ENCODE assay signal across 8 mouse cellular contexts in genomic region chr9:32696717-32697116, GRCm38 (mm10).
DNase-seq lines count a peak whose midpoint lies in the region; ATAC-seq and TF ChIP-seq lines count a peak whose summit lies in the region.

No protein-coding gene starts in this region.

- no peak for TF ChIP-seq CTCF in heart, postnatal 0 days (IDR thresholded peaks at IDR 0.05; ENCODE audit: low read depth)

- no peaks in the 10 kb centered on the region for H3K4me1 ChIP-seq in embryonic facial prominence, embryonic 11.5 days (ENCODE audit: control insufficient read depth, insufficient read depth, low read length)
- no peaks in the 10 kb centered on the region; the same call in 1 of the 2 replicates for H3K4me1 ChIP-seq in heart, postnatal 0 days (ENCODE audit: control insufficient read depth, insufficient read depth)
- peaks cover 7% of the 10 kb centered on the region for H3K4me1 ChIP-seq in midbrain, embryonic 11.5 days (ENCODE audit: control insufficient read depth, insufficient read depth, low read length)

- 0 out of 2 replicates have a peak, but pooled peaks cover under 1% of the 10 kb centered on the region for H3K27me3 ChIP-seq in embryonic facial prominence, embryonic 11.5 days (ENCODE audit: control insufficient read depth, insufficient read depth, low read length)
- H3K27me3 ChIP-seq in heart, postnatal 0 days (ENCODE audit: control insufficient read depth, insufficient read depth, low read length) = no peaks in the 10 kb centered on the region
- H3K27me3 ChIP-seq in midbrain, embryonic 11.5 days (ENCODE audit: control insufficient read depth, insufficient read depth, low read length) = peaks cover 55% of the 10 kb centered on the region

- ATAC-seq in embryonic facial prominence, embryonic 11.5 days (replicated peaks; ENCODE audit: insufficient number of reproducible peaks, low FRiP score, low TSS enrichment, low read depth) = no peak
- peak; percentile 24; the same call in 1 of the 2 replicates for ATAC-seq in heart, postnatal 0 days (ENCODE audit: insufficient read depth, low read depth)
- ATAC-seq in midbrain, embryonic 11.5 days (ENCODE audit: low FRiP score) = no peak

- H3K36me3 ChIP-seq in embryonic facial prominence, embryonic 11.5 days (replicated peaks; ENCODE audit: control insufficient read depth, insufficient read depth, low read depth, low read length) = no peaks in the 10 kb centered on the region
- no peaks in the 10 kb centered on the region; the same call in 1 of the 2 replicates for H3K36me3 ChIP-seq in heart, postnatal 0 days (replicated peaks; ENCODE audit: control insufficient read depth, insufficient read depth, low read length)
- H3K36me3 ChIP-seq in midbrain, embryonic 11.5 days (ENCODE audit: control insufficient read depth, insufficient read depth, low read length) = no peaks in the 10 kb centered on the region

- H3K4me3 ChIP-seq in embryonic facial prominence, embryonic 11.5 days (ENCODE audit: low read depth, low read length) = peak overlapping the region; percentile 63
- peak overlapping the region; percentile 72 for H3K4me3 ChIP-seq in heart, postnatal 0 days (ENCODE audit: low read depth, low read length)
- peak overlapping the region; percentile 48 for H3K4me3 ChIP-seq in midbrain, embryonic 11.5 days (ENCODE audit: low read depth, low read length)

- H3K9ac ChIP-seq in embryonic facial prominence, embryonic 11.5 days (replicated peaks; ENCODE audit: low read length) = peak overlapping the region; percentile 76
- H3K9ac ChIP-seq in heart, postnatal 0 days (replicated peaks; ENCODE audit: low read depth, low read length) = peak overlapping the region; percentile 73
- no peak overlapping the region; the same call in 1 of the 2 replicates for H3K9ac ChIP-seq in midbrain, embryonic 11.5 days (ENCODE audit: low read length)

- WGBS in embryonic facial prominence, embryonic 11.5 days = 7% methylated on average over 7 of the region's 7 CpGs
- 4% methylated on average over 7 of the region's 7 CpGs for WGBS in heart, postnatal 0 days
- WGBS in midbrain, embryonic 11.5 days = 9% methylated on average over 7 of the region's 7 CpGs

- H3K27ac ChIP-seq in embryonic facial prominence, embryonic 11.5 days (replicated peaks; ENCODE audit: low read depth, low read length) = no peak overlapping the region
- H3K27ac ChIP-seq in heart, postnatal 0 days (ENCODE audit: low read depth) = peak overlapping the region; percentile 91
- no peak overlapping the region for H3K27ac ChIP-seq in midbrain, embryonic 11.5 days (ENCODE audit: low read depth, low read length)

- no peaks in the 10 kb centered on the region for H3K9me3 ChIP-seq in embryonic facial prominence, embryonic 11.5 days (replicated peaks; ENCODE audit: control insufficient read depth, low read length)
- H3K9me3 ChIP-seq in heart, postnatal 0 days (replicated peaks; ENCODE audit: control insufficient read depth, low read length) = no peaks in the 10 kb centered on the region
- no peaks in the 10 kb centered on the region for H3K9me3 ChIP-seq in midbrain, embryonic 11.5 days (ENCODE audit: control insufficient read depth, low read length)

- TF ChIP-seq EP300 in heart, postnatal 0 days (IDR thresholded peaks at IDR 0.05; ENCODE audit: low read depth) = no peak

- H3K4me2 ChIP-seq in embryonic facial prominence, embryonic 11.5 days (ENCODE audit: low read depth, low read length) = peak overlapping the region; percentile 85
- H3K4me2 ChIP-seq in heart, postnatal 0 days (ENCODE audit: low read depth, low read length) = peak overlapping the region; percentile 69
- H3K4me2 ChIP-seq in midbrain, embryonic 11.5 days = peak overlapping the region; percentile 80

- peak; percentile 52 to 53 for DNase-seq in right cerebral cortex, postnatal 10 days (ENCODE audit: low spot score in 2 of 2)
- no peak for DNase-seq in right cerebral cortex, postnatal 36 days (ENCODE audit: low spot score in 2 of 2)
- peak; percentile 46 for DNase-seq in embryonic facial prominence, embryonic 11.5 days (ENCODE audit: low spot score)
- peak; percentile 81 for DNase-seq in heart, postnatal 0 days (ENCODE audit: low spot score)
- DNase-seq in kidney, postnatal 25 days = peak; percentile 83 to 84
- no peak for DNase-seq in midbrain, embryonic 11.5 days (ENCODE audit: low spot score, missing footprints)
- no peak for DNase-seq in layer of hippocampus, adult 18-20 months (ENCODE audit: low spot score in 2 of 2)
- no peak for DNase-seq in ovary, postnatal 14 days (ENCODE audit: low spot score)

Comparison
In these comparisons a context has a peak if more than half of its experiments do, and no peak if none do; other contexts are left out.
1. DNase-seq: peak in right cerebral cortex, postnatal 10 days (2 of 2), embryonic facial prominence, embryonic 11.5 days (single experiment), heart, postnatal 0 days (single experiment) and kidney, postnatal 25 days (2 of 2); none in right cerebral cortex, postnatal 36 days (0 of 2), midbrain, embryonic 11.5 days (single experiment), layer of hippocampus, adult 18-20 months (0 of 2) and ovary, postnatal 14 days (single experiment).
2. Peak in every context shown above with its lines, with median percentiles within 50 percentile points of each other: H3K4me2 ChIP-seq and H3K4me3 ChIP-seq.